Mouse (Mus musculus): Measurements from ENCODE around the gene Csf3. TPM values are rescaled to one million over a fixed set of nuclear protein-coding genes. Genes with fewer than 3 reads are reported as not detected.

The Csf3 gene
- 0.08 and 0.45 TPM in 2 replicates for polyA plus RNA-seq (2012)

DNA sequence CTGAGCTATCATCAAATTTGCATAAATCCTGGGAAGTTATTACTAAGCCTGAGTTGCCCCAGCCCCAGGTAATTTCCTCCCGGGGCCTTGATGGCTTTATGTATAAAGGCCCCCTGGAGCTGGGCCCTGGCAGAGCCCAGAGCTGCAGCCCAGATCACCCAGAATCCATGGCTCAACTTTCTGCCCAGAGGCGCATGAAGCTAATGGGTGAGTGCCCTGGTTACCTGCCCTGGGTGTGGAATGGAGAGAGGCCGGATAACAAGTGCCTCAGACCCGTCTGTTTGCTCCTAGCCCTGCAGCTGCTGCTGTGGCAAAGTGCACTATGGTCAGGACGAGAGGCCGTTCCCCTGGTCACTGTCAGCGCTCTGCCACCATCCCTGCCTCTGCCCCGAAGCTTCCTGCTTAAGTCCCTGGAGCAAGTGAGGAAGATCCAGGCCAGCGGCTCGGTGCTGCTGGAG lies at the start of gene Csf3:
TSS of gene Csf3 (plus strand) at position 51 of the 458 bp plus-strand sequence.

DNA sequence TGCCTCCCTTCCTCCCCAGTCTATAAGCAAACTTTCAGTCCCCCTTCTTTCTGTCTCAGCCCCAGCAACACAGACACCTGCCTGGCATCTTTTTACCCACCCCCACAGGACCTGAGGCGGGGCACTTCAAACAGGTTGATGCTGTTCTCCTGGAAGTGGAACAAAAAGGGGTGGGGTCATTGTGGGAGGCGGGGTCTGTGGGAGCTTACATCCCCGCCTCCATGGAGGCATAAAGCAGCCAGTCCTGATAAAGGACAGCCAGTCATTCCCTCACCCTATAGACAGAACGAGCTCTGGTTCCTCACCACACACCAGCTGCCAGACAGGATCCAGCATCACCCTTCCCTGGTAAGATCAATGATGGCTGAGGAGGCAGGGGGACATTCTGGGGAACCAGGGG lies 37.0 kb upstream of the Csf3 start, which contains the start of gene Gsdma:
TSS of gene Gsdma (plus strand) at position 261 of the 400 bp plus-strand sequence.

DNA sequence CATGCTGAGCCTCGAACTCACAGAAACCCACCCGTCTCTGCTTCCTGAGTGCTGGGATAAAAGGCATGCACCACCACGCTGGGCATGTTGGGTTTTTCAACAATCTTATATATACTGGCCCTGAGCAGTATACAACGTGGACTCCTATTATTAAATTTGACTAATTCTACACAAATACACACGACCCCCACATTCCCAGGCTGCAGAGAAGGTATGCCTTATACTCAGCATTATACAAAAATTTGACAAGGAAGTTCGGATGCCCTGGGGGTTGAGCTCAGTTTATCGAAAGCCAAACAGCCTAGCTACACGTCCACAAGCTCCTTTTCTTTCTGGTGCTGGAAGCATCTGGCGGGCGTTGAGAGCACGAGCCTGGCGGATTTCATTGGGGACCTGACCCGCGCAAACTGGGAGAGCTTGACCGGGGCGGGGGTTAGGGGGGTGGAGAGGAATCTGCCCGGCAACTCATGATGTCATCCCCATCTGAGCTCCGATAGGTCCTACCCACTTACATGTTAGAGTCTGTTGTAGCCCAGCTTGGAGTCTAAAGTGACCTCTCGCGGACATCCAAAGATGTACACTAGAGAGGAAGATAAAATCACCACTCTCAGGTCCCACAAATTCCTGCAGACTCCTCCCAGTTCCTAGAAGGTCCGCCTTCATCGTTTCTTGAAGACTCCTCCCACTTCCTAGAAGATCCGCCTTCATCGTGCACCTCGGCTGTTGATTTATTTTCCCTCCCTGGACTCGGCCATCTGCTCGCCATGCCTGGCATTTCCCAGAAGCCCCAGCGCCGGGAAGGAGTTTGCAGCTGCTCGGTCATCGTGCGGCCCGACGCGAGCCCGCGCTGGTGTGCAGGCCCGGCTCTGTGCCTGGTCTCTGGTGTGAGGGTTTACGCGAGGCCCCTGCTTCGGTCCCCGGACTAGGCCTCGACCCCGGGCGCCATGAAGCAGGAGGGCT lies 19.0 kb upstream of the Csf3 start, which contains the start of gene Psmd3:
TSS of gene Psmd3 (plus strand) at position 769 of the 960 bp plus-strand sequence.

DNA sequence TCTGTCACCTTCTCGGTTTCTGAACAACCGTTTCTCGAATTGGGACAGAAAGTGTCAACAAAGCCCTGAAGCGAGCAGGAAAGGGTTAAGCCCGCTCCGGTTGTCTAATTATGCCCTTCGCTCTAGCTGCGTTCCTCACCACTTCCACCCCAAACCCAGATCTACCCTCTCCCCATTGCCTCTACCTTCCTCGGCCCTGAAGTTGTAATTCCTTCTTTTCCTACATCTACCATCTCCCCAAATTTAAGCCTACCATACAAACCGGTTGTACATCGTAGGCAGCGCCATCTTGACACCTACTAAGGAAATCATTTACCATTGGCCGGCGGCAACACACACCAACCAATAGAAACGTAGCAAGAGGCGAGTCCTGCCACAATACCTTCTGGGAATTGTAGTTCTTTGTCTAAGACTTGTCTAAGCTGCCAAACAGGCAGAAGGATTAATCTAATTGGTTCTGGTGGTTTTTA lies 28.1 kb downstream of the Csf3 start, which contains the start of gene Med24:
TSS of gene Med24 (minus strand) at position 317 of the 470 bp plus-strand sequence.

DNA sequence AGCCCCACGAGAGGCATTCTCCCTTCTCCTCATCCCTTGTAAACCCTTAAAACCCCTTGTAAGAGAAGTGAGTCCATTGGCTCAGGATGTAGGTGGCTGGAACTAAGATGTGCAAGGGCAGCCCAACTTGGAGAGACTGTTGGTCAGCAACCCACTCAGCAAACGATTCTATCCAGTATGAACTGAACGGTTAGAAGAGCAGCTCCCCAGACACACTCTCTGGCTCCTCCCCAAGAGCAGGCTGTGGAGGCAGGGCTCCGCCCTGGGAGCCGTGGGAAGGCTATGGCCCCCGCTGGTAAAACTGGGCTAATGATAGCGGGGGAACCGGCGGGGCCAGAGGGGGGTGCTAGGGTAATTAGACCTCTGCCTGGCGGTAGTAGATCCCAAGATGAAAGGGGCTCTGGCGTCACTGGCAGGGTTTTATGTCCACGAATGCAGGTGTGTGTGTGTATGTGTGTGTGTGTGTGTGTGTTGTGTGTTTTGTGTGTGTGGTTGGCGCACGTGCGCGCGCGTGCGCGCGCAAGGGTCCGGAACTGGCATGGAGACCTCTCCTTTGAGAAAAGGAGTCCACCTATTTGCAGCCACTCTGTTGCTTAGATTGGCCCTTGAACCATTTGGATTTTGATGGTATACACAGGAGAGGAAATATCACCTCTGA lies 39.5 kb downstream of the Csf3 start, which contains the start of gene Thra:
TSS of gene Thra (plus strand) at position 246 of the 658 bp plus-strand sequence.

Other genes with a start within 250 kb of the Csf3 start
- 0.79 and 0.83 TPM in 2 replicates for gene Ikzf3, start 155.2 kb upstream of the Csf3 start, polyA plus RNA-seq (2012)
- 0.17 and 0.28 TPM in 2 replicates for gene Zpbp2, start 150.2 kb upstream of the Csf3 start, polyA plus RNA-seq (2012)
- gene Ormdl3, start 113.9 kb upstream of the Csf3 start, polyA plus RNA-seq (2012) = 22.3 and 28.1 TPM in 2 replicates
- gene Lrrc3c, start 103.0 kb upstream of the Csf3 start, polyA plus RNA-seq (2012) = 0.12 TPM in 1 of 2 replicates, not detected in the other
- gene Gm12355, start 75.6 kb upstream of the Csf3 start, polyA plus RNA-seq (2012) = not detected in 2 replicates
- gene Gsdma3, start 74.9 kb upstream of the Csf3 start, polyA plus RNA-seq (2012) = not detected in 2 replicates
- not detected in 2 replicates for gene Gsdma2, start 54.5 kb upstream of the Csf3 start, polyA plus RNA-seq (2012)
- 0.05 TPM in 1 of 2 replicates, not detected in the other for gene Gsdma, start 36.9 kb upstream of the Csf3 start, polyA plus RNA-seq (2012)
- 145 and 178 TPM in 2 replicates for gene Psmd3, start 18.7 kb upstream of the Csf3 start, polyA plus RNA-seq (2012)
- 92.5 and 107 TPM in 2 replicates for gene Med24, start 28.2 kb downstream of the Csf3 start, polyA plus RNA-seq (2012)
- gene Thra, start 39.4 kb downstream of the Csf3 start, polyA plus RNA-seq (2012) = 76.8 and 81.3 TPM in 2 replicates
- 6.6 and 10.2 TPM in 2 replicates for gene Nr1d1, start 74.1 kb downstream of the Csf3 start, polyA plus RNA-seq (2012)
- gene Msl1, start 94.3 kb downstream of the Csf3 start, polyA plus RNA-seq (2012) = 72.9 and 73.6 TPM in 2 replicates
- 35.5 and 41.4 TPM in 2 replicates for gene Casc3, start 103.6 kb downstream of the Csf3 start, polyA plus RNA-seq (2012)
- 0.75 and 1.0 TPM in 2 replicates for gene Rapgefl1, start 135.5 kb downstream of the Csf3 start, polyA plus RNA-seq (2012)
- gene Wipf2, start 162.4 kb downstream of the Csf3 start, polyA plus RNA-seq (2012) = 24.6 and 26.7 TPM in 2 replicates
- gene Cdc6, start 206.5 kb downstream of the Csf3 start, polyA plus RNA-seq (2012) = 2.5 and 3.2 TPM in 2 replicates
- gene Rara, start 226.6 kb downstream of the Csf3 start, polyA plus RNA-seq (2012) = 63.7 and 64.3 TPM in 2 replicates

Data from megakaryocyte-erythroid progenitor cell, adult 5 weeks (primary cell).